Mouse (Mus musculus): Measurements from ENCODE around the gene Tbl1x. TPM values are rescaled to one million over a fixed set of nuclear protein-coding genes. Genes with fewer than 3 reads are reported as not detected.

The Tbl1x gene
- polyA plus RNA-seq, 1 experiment: 23.8 TPM

DNA sequence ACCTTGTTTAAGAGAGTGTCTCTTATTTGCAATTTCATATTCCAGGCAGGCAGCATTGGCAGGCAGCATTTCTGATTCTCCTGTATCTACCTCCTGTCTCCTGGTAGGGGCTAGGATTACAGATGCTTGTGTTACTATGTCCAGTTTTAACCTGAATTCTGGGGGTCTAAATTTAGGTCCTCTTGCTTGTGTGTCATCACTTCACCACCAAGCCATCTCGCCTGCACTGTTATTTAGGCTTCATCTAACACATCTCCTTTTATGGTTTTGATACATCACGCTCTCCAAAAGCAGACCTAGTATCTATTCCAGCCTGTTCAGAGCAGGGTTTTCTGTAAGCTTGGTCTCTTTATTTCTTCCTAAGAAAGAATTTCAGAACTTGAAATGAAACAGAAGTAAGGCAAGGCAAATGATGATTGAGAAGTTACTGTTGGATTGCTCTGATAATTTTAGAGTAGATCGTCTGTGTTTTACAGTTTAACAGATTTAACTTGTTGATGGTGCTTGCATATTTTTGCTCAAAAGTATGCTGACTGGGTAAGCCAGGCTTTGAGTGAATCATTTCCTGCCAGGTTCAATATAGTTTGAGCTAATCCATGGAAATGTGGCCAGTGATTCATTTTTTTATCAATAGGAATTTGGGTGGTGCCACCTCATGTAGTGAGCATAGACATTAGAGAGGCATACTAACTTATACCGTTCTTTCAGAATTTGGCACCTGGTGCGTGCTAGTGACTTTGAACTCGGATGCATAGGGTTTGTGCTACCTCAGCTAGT lies 106.7 kb downstream of the Tbl1x start:
- Histone ChIP-seq H3K4me1 (ENCODE audit: control insufficient read depth, insufficient read depth, low read length) (no peaks in the 10 kb centered on the region; the same call in 1 of the 2 replicates), H3K4me3 (replicated peaks; ENCODE audit: extremely low read depth, low read depth, low read length) (no peak overlapping the region)
- TF ChIP-seq POLR2A (IDR thresholded peaks at IDR 0.05; ENCODE audit: borderline replicate concordance, extremely low read depth, low read depth, low read length): no peak
- TF ChIP-seq CTCF (IDR thresholded peaks at IDR 0.05; ENCODE audit: insufficient read depth, low read length): no peak
- DNase-seq: no peak
- 69% methylated on average over 6 of the region's 6 CpGs for WGBS

DNA sequence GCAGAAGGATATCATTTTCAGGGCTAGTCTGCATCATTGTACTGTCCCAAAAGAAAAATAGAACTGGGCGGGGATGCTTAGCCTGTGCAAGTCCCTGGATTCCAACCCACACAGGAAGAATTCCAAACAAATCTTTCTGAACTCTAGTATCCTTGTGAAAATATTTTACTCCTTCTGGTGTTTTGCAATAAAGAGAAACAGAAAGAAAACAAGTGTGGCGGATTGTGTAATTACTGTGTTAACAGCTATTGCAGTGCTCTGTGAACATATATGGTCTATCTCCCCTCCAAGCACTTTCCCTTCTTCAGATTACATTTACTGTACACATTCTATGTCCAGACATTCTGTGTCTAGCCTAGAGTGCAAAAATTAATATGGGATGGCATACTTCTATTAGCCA lies 119.6 kb downstream of the Tbl1x start:
- no peak for DNase-seq
- H3K4me1 ChIP-seq (ENCODE audit: control insufficient read depth, insufficient read depth, low read length): no peaks in the 10 kb centered on the region; the same call in 1 of the 2 replicates
- WGBS: 63% methylated on average over 2 of the region's 2 CpGs
- no peak overlapping the region for H3K4me3 ChIP-seq (replicated peaks; ENCODE audit: extremely low read depth, low read depth, low read length)
- TF ChIP-seq POLR2A (IDR thresholded peaks at IDR 0.05; ENCODE audit: borderline replicate concordance, extremely low read depth, low read depth, low read length) (no peak), CTCF (IDR thresholded peaks at IDR 0.05; ENCODE audit: insufficient read depth, low read length) (no peak)

DNA sequence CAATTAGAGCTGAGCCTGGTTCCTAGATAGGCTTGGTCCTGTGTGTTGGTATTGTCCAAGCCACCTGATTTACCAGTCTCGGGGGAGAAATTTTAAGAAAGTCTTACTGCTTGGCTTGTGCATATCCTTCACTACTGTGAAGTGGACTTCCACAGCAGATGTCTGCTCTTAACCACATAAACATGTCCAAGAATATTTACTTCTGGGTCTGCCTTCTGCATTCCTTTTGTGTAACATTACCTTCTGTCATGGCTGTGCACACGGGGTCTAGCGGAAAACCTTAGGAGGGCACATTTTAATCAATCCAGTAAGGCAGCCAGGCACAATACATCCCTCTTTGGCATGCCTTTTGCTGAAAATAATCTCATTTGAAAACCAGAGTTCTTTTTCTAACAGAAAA lies 125.7 kb downstream of the Tbl1x start:
- WGBS: 65% methylated on average over 3 of the region's 3 CpGs
- no peak for TF ChIP-seq POLR2A (IDR thresholded peaks at IDR 0.05; ENCODE audit: borderline replicate concordance, extremely low read depth, low read depth, low read length)
- TF ChIP-seq CTCF (IDR thresholded peaks at IDR 0.05; ENCODE audit: insufficient read depth, low read length): no peak
- no peak for DNase-seq
- H3K4me1 ChIP-seq (ENCODE audit: control insufficient read depth, insufficient read depth, low read length): no peaks in the 10 kb centered on the region; the same call in 1 of the 2 replicates
- H3K4me3 ChIP-seq (replicated peaks; ENCODE audit: extremely low read depth, low read depth, low read length): no peak overlapping the region

DNA sequence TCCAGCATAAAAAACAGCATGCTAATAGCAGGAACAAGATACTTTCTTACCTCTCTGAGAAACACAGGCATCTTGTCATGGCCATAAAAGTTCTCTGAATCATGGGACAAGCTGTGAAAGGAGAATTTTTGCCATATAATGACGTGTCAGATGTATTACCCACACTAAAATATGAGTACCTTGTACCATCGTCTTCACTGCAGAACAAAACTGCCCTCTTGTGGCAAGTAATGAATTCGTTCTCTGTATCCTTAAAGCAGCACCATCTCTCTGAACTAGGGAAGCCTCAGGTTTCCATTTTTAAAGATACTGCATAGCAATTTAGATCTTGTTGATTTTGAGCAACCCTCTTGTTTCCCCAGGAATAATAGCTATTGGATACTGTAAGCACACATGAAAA lies 127.3 kb downstream of the Tbl1x start:
- 7% methylated on average over 3 of the region's 3 CpGs for WGBS
- TF ChIP-seq POLR2A (IDR thresholded peaks at IDR 0.05; ENCODE audit: borderline replicate concordance, extremely low read depth, low read depth, low read length) (no peak), CTCF (IDR thresholded peaks at IDR 0.05; ENCODE audit: insufficient read depth, low read length) (peak; percentile 4; the same call in 1 of the 2 replicates)
- no peak for DNase-seq
- no peak overlapping the region for H3K4me3 ChIP-seq (replicated peaks; ENCODE audit: extremely low read depth, low read depth, low read length)
- H3K4me1 ChIP-seq (ENCODE audit: control insufficient read depth, insufficient read depth, low read length): no peaks in the 10 kb centered on the region; the same call in 1 of the 2 replicates

DNA sequence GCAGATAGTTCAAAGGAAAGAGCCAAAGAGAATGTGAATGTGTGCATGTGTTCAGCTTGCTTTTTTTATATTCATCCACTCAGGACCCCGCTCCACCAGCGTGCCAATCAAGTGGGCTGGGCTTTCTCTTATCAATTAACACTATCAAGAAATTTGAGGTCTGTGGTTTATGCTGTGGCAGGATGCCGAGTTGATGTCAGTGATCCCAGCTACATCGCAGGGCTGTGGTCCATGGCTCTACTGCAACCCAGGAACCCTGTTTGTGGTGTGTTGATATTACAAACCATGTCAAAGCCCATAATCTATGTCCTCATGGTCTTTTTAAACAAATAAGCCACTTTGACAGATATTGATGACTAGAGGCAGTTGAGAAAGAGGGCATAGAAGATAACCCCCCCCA lies 129.5 kb downstream of the Tbl1x start:
- H3K4me3 ChIP-seq (replicated peaks; ENCODE audit: extremely low read depth, low read depth, low read length): no peak overlapping the region
- no peak for DNase-seq
- 69% methylated on average over 4 of the region's 4 CpGs for WGBS
- H3K4me1 ChIP-seq (ENCODE audit: control insufficient read depth, insufficient read depth, low read length): no peaks in the 10 kb centered on the region; the same call in 1 of the 2 replicates
- TF ChIP-seq POLR2A (IDR thresholded peaks at IDR 0.05; ENCODE audit: borderline replicate concordance, extremely low read depth, low read depth, low read length): no peak
- no peak for TF ChIP-seq CTCF (IDR thresholded peaks at IDR 0.05; ENCODE audit: insufficient read depth, low read length)

DNA sequence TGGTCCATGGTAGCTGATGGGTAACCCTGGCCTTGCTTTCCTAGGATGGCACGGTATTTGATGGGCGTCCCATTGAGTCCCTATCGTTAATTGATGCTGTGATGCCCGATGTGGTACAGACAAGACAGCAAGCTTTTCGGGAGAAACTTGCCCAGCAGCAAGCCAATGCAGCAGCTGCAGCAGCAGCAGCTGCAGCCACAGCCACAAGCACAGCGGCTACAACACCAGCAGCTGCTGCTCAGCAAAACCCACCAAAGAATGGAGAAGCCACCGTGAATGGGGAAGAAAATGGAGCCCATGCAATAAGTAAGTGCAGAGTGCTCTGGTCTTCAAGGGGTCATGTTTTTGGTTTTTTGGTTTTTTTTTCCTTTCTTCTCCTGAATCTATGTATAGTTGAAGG lies 135.4 kb downstream of the Tbl1x start:
- no peak overlapping the region for H3K4me3 ChIP-seq (replicated peaks; ENCODE audit: extremely low read depth, low read depth, low read length)
- TF ChIP-seq CTCF (IDR thresholded peaks at IDR 0.05; ENCODE audit: insufficient read depth, low read length): no peak
- no peak for TF ChIP-seq POLR2A (IDR thresholded peaks at IDR 0.05; ENCODE audit: borderline replicate concordance, extremely low read depth, low read depth, low read length)
- WGBS: 91% methylated on average over 7 of the region's 7 CpGs
- H3K4me1 ChIP-seq (ENCODE audit: control insufficient read depth, insufficient read depth, low read length): no peaks in the 10 kb centered on the region
- DNase-seq: no peak

DNA sequence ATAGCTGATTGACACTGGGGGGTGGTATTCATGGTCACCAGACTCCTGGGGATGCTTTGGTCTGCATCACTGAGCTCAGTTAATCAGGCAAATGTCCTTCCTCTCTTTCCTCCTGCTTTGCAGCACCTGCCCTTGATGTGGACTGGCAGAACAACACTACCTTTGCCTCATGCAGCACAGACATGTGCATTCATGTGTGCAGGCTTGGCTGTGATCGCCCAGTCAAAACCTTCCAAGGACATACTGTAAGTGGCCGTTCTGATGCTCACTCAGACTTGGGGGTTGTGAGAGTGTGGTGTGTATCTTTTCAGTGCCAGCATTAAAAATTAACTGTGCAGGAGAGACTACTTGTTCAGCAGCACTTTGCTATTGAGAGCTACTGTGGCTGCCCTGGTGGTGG lies 139.4 kb downstream of the Tbl1x start:
- no peak for TF ChIP-seq POLR2A (IDR thresholded peaks at IDR 0.05; ENCODE audit: borderline replicate concordance, extremely low read depth, low read depth, low read length)
- no peak for TF ChIP-seq CTCF (IDR thresholded peaks at IDR 0.05; ENCODE audit: insufficient read depth, low read length)
- H3K4me1 ChIP-seq (ENCODE audit: control insufficient read depth, insufficient read depth, low read length): no peaks in the 10 kb centered on the region
- DNase-seq: no peak
- no peak overlapping the region for H3K4me3 ChIP-seq (replicated peaks; ENCODE audit: extremely low read depth, low read depth, low read length)
- WGBS: 79% methylated on average over 2 of the region's 2 CpGs

DNA sequence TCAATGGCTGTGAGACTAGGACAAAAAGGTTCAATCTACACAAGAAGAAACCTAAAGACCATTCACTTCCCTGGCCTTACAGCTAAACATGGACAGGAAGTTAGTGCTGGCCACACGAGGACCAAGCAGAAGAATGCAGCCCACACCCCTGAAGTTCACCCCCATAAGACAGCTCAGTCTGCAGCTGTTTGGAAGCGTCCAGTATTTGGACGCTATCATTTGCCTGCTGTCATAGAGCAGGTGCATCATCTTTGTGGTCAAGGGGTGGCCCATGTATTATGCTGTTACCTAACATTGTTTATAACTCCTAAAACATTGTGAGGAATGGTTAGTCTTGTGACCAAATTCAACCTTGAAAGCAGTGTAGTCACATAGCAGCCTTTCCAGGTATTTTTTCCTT lies 151.2 kb downstream of the Tbl1x start:
- TF ChIP-seq POLR2A (IDR thresholded peaks at IDR 0.05; ENCODE audit: borderline replicate concordance, extremely low read depth, low read depth, low read length) (no peak), CTCF (IDR thresholded peaks at IDR 0.05; ENCODE audit: insufficient read depth, low read length) (no peak)
- WGBS: 60% methylated on average over 3 of the region's 3 CpGs

DNA sequence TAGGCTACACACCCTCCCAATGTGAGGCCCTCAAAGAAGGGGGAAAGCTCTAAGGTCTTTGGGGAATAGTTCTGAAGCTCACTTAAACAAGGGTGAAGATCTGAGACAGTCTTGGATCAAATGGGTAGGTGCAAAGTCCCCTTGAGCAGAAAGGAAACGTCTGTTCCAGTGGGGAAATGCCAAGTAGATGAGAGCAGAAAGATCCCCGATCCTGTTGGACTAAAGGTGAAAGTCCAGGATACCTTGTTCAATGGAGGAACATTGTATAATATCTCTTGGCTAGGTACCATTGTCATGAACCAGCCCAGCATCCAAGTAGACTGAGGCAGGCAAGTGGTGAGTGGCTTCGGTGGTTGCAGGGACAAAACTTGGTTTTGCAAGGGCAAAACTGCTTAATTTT lies 152.5 kb downstream of the Tbl1x start:
- DNase-seq: no peak
- H3K4me1 ChIP-seq (ENCODE audit: control insufficient read depth, insufficient read depth, low read length): no peaks in the 10 kb centered on the region
- WGBS: 64% methylated on average over 3 of the region's 3 CpGs
- no peak overlapping the region for H3K4me3 ChIP-seq (replicated peaks; ENCODE audit: extremely low read depth, low read depth, low read length)
- TF ChIP-seq POLR2A (IDR thresholded peaks at IDR 0.05; ENCODE audit: borderline replicate concordance, extremely low read depth, low read depth, low read length): no peak
- TF ChIP-seq CTCF (IDR thresholded peaks at IDR 0.05; ENCODE audit: insufficient read depth, low read length): no peak

More for the DNA sequence above, 151.2 kb downstream of the Tbl1x start:
- DNase-seq: no peak
- H3K4me3 ChIP-seq (replicated peaks; ENCODE audit: extremely low read depth, low read depth, low read length): no peak overlapping the region
- no peaks in the 10 kb centered on the region for H3K4me1 ChIP-seq (ENCODE audit: control insufficient read depth, insufficient read depth, low read length)

DNA sequence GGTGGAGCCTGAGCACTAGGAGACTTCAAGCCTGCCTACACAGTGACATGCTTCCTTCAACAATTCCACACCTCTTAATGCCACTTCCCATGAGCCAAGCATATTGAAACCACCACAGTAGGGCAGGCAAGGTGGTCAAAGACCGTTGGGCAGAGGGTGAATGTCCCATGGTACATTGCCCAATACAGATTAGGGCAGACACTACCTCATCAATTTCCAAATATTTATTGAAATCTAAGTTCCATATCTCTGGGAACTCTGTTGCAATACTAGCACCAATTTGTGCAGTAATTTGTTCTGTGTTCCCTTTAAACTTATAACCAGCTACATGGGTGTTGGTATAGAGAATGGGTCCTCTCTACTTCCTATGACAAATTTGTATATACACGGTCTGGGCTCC lies 154.2 kb downstream of the Tbl1x start:
- no peaks in the 10 kb centered on the region for H3K4me1 ChIP-seq (ENCODE audit: control insufficient read depth, insufficient read depth, low read length)
- 70% methylated on average over 2 of the region's 2 CpGs for WGBS
- H3K4me3 ChIP-seq (replicated peaks; ENCODE audit: extremely low read depth, low read depth, low read length): no peak overlapping the region
- no peak for DNase-seq
- TF ChIP-seq POLR2A (IDR thresholded peaks at IDR 0.05; ENCODE audit: borderline replicate concordance, extremely low read depth, low read depth, low read length): no peak
- no peak for TF ChIP-seq CTCF (IDR thresholded peaks at IDR 0.05; ENCODE audit: insufficient read depth, low read length)
